Mouse (Mus musculus): Measurements from ENCODE around the gene Dnah2. TPM values are rescaled to one million over a fixed set of nuclear protein-coding genes. Genes with fewer than 3 reads are reported as not detected.

The Dnah2 gene
- polyA plus RNA-seq, 1 experiment from 2014 or later = 0.95 TPM

DNA sequence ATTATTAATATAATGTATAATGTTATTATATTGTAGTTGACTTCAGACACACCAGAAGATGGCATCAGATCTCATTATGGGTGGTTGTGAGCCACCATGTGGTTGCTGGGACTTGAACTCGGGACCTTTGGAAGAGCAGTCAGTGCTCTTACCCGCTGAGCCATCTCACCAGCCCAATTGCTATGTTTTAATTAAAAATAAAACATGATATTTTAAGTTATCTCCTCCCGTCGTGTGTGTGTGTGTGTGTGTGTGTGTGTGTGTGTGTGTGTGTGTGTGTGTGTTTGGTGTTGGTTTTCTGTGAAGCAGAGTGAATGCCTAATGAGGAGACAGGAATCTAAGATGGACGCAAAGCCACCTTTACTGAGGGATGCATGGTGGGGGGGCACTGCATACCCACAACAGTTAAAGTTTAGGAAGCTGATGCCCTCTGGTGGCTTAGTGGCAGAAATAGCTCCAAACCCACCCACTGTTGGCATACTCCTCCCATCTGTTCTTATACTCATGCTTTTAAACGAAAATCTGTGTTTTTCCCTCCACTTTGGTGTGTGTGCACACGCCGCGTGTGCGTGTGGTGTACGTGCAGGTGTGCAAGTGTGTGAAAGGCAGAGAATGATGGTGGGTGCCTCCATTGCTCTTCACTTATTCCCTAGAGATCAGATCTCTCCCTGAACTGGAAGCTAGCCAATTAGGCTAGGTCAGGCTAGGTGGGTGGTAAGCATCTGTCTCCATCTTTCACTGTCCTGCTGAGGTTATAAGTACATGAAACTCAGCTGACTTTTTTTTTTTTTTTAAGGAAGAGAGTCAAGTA, 116.9 kb downstream of the Dnah2 start:
- WGBS = 43% methylated on average over 11 of the region's 11 CpGs
- no peaks in the 10 kb centered on the region for H3K9me3 ChIP-seq
- peaks cover 28% of the 10 kb centered on the region for H3K4me1 ChIP-seq
- H3K27me3 ChIP-seq (ENCODE audit: insufficient read depth, poor library complexity, severe bottlenecking) = peaks cover 5% of the 10 kb centered on the region; the same call in 1 of the 2 replicates
- H3K27ac ChIP-seq = no peak overlapping the region
- H3K4me3 ChIP-seq = 0 out of 2 replicates have a peak overlapping the region, but pooled peaks have one; percentile 15
- DNase-seq (ENCODE audit: low spot score) = peak; percentile 82
- H3K36me3 ChIP-seq = no peaks in the 10 kb centered on the region

DNA sequence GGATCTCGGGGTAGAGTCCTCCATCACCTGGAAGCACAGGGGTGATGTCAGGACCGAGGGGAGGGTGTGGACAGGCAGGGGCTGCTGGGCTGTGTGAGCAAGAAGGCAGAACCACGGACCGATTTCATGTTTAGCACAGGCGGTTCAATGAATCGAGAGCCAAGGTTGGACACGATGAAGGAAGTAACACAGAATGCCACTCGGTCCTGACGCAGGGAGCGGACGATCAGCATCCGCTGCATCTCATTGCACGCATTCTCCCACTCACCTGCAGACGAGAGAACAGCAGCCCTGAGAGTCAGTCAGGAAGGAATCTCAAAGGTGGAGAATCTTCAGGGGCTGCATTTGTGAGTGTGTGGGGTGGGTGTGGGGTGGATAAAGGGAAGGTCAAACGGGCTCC, 118.3 kb downstream of the Dnah2 start:
- no peak overlapping the region for H3K4me3 ChIP-seq
- WGBS = 84% methylated on average over 15 of the region's 15 CpGs
- no peak overlapping the region for H3K27ac ChIP-seq
- DNase-seq (ENCODE audit: low spot score) = no peak
- no peaks in the 10 kb centered on the region for H3K36me3 ChIP-seq
- H3K4me1 ChIP-seq = peaks cover 25% of the 10 kb centered on the region
- H3K9me3 ChIP-seq = no peaks in the 10 kb centered on the region
- H3K27me3 ChIP-seq (ENCODE audit: insufficient read depth, poor library complexity, severe bottlenecking) = peaks cover 5% of the 10 kb centered on the region; the same call in 1 of the 2 replicates

DNA sequence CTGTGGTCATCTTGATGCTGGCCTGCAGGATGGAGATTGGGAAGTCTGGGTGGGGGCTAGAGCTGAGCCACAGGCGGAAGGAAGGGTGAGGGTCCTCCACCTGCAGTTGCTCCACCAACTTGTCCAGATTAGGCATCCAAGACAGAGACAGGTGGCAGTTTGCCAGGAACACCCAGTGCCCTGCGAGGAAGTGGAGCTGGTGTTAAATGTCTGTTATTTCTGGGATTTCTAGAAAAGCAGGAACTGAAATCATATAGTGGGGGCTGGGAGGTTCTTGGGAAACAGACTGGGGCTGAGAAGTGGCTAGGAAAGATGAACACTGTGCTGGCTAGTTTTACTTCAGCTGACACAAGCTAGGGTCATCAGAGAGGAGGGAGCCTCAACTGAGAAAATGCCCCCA, 119.6 kb downstream of the Dnah2 start:
- peaks cover 6% of the 10 kb centered on the region; the same call in 1 of the 2 replicates for H3K27me3 ChIP-seq (ENCODE audit: insufficient read depth, poor library complexity, severe bottlenecking)
- H3K4me1 ChIP-seq = peaks cover 18% of the 10 kb centered on the region
- no peaks in the 10 kb centered on the region for H3K9me3 ChIP-seq
- H3K4me3 ChIP-seq = no peak overlapping the region
- no peaks in the 10 kb centered on the region for H3K36me3 ChIP-seq
- no peak for DNase-seq (ENCODE audit: low spot score)
- 33% methylated on average over 2 of the region's 2 CpGs for WGBS
- no peak overlapping the region for H3K27ac ChIP-seq

DNA sequence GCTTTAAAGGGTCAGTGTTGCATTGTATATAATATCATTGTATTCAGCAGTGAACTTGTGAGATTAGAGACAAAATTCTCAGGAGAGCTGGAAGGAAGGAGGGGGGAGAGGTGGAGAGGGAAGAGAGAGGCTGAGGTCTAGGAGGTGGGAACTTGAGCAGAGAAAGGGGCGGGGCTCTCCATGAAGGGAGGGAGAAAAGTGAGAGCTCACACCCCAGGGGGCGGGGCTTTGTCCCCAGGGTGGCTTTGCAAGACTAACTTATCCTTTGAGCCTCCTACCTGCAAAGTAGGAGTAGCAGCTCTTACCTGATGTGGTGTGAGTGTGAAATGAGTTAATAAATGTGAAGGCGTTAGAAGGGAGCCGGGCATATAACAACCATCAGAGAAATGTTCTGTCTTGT, 120.2 kb downstream of the Dnah2 start:
- no peaks in the 10 kb centered on the region for H3K9me3 ChIP-seq

DNA sequence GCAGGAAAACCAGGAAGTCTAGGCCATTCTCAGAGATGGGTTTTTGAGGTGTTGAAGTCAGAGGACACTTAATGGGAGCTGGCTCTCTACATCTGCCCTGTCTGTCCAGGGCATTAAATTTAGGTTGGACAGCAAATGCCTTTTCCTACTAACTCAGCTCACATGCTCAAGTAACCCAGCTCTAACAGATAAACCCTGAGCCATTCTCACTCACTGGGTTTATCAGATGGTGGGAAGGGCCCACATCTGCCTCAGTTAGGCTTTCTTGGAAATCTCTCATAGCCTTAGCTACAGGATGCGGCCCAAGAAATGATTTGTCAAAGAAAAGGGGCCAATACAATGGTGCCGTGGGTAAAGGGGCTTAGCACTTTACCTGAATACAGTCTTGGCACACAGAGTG, 122.7 kb downstream of the Dnah2 start:
- Histone ChIP-seq H3K36me3 (no peaks in the 10 kb centered on the region), H3K4me3 (no peak overlapping the region), H3K9me3 (no peaks in the 10 kb centered on the region), H3K4me1 (peaks cover 19% of the 10 kb centered on the region), H3K27ac (no peak overlapping the region), H3K27me3 (ENCODE audit: insufficient read depth, poor library complexity, severe bottlenecking) (peaks cover 29% of the 10 kb centered on the region)
- no peak for DNase-seq (ENCODE audit: low spot score)
- WGBS = 86% methylated on average over 2 of the region's 2 CpGs

More for the DNA sequence above, 120.2 kb downstream of the Dnah2 start:
- peaks cover 11% of the 10 kb centered on the region; the same call in 1 of the 2 replicates for H3K27me3 ChIP-seq (ENCODE audit: insufficient read depth, poor library complexity, severe bottlenecking)
- H3K4me1 ChIP-seq = peaks cover 21% of the 10 kb centered on the region
- WGBS = 20% methylated on average over 4 of the region's 4 CpGs
- no peaks in the 10 kb centered on the region for H3K36me3 ChIP-seq
- no peak for DNase-seq (ENCODE audit: low spot score)
- no peak overlapping the region for H3K27ac ChIP-seq
- H3K4me3 ChIP-seq = no peak overlapping the region

DNA sequence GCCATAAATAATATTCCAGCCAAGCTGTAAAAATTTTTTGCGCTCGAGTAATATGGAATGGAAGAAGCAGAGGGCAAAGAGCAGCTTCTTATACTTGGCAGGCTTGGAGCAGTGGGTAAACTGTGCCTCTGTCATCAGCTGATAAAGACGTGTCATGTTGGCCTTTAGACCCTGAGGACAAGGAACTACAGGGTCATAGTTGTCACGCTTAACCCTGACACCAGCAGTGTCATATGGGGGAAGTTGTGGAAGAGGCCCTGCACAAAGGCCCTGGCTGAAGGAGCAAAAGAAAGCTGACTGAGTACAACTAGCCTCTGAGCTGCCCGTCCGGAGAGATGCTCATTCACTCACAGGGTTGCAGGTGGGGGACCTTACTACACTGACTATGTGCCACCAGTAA, 125.0 kb downstream of the Dnah2 start:
- no peak for DNase-seq (ENCODE audit: low spot score)
- peaks cover 34% of the 10 kb centered on the region for H3K4me1 ChIP-seq
- peaks cover 38% of the 10 kb centered on the region for H3K27me3 ChIP-seq (ENCODE audit: insufficient read depth, poor library complexity, severe bottlenecking)
- no peaks in the 10 kb centered on the region for H3K9me3 ChIP-seq
- no peak overlapping the region for H3K4me3 ChIP-seq
- WGBS = 55% methylated on average over 6 of the region's 6 CpGs
- no peaks in the 10 kb centered on the region for H3K36me3 ChIP-seq
- H3K27ac ChIP-seq = no peak overlapping the region

DNA sequence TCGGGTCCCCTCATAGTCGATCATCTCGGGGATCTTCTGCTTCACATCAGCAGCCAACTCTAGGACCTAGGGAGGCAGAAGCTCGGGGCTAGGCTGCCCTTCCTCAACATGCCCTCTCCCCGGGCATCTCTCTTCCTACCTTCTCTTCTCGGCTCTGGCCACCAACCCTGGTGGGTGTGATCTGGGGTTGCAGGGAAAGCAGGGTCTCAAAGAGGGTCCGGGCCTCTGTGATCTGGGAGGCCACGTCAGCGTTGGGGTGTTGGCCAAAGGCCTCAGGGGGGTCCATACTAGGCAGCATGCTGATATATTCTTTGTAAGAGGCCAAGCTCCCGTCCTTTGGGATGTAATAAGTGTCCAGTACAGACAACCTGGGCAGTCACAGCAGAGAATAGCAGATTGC, 126.1 kb downstream of the Dnah2 start:
- H3K27me3 ChIP-seq (ENCODE audit: insufficient read depth, poor library complexity, severe bottlenecking) = peaks cover 38% of the 10 kb centered on the region
- WGBS = 82% methylated on average over 10 of the region's 10 CpGs

DNA sequence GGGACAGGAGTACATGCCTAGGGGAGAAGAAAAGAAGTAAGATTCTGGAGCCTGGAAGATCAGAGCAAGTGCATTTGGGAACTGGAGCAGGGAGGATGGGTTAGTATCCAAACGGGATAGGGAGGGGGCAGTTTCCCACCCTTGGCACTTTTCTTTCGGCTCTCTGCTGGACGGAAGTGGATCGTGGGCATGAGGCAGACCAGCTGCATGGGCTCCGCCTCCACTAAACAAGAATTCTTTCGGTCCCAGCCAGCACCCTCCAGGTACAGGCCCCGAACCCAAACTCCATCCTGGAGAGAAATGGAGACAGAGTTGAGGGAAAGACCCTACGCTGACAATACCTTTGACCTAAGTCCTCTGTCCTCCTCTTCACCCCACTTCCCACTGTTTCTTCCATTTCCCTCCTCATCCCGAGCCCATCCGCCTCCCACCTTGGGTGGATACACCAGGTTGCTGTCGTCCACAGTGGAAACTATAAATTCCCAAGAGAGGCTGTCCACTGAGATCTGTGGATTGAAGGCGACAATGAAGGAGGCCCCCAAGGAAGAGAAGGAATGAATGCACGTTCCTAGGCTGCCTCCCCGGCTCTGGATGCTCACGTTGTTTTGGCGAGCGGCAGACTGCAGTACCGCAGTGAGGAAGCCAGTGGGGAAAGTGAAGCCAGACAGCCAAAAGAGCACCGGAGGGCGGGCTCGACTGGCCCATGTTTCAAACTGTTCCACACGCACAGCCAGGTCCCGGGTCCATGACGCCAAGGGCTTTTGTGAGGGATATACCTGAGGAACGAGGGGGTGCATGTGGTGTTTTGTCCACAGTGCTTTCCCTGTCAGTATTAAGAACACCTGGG, 127.6 kb downstream of the Dnah2 start:
- DNase-seq (ENCODE audit: low spot score) = no peak
- 12% methylated on average over 25 of the region's 25 CpGs for WGBS
- Histone ChIP-seq H3K27me3 (ENCODE audit: insufficient read depth, poor library complexity, severe bottlenecking) (peaks cover 38% of the 10 kb centered on the region), H3K4me1 (peaks cover 52% of the 10 kb centered on the region), H3K4me3 (peak overlapping the region; percentile 86), H3K27ac (0 out of 2 replicates have a peak overlapping the region, but pooled peaks have one; percentile 98), H3K9me3 (no peaks in the 10 kb centered on the region), H3K36me3 (no peaks in the 10 kb centered on the region)

More for the DNA sequence above, 126.1 kb downstream of the Dnah2 start:
- Histone ChIP-seq H3K27ac (no peak overlapping the region), H3K36me3 (no peaks in the 10 kb centered on the region), H3K9me3 (no peaks in the 10 kb centered on the region), H3K4me3 (no peak overlapping the region), H3K4me1 (peaks cover 39% of the 10 kb centered on the region)
- DNase-seq (ENCODE audit: low spot score) = no peak

DNA sequence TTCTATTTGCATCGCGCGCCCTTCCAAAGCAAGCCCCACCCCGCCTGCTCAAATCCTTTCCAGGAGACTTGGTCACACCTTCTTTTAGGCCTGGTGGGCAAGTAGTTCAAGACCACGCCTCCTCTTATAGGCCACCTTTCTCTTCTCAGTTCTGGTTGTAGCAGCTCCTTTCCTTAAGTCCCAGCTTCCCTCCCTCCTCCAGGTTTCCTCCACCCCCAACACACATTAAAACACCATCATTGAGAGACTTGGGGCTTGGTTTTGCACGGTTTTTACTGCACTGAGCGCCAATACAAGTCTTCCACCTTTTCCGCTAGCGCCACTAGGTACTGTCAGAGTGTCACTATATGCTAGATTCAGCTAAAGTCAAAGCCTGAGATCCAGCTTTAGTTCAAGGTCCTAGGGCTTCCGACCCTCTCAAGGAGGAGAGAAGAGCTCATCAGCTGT, 128.3 kb downstream of the Dnah2 start:
- H3K4me3 ChIP-seq = peak overlapping the region; percentile 86
- DNase-seq (ENCODE audit: low spot score) = no peak
- WGBS = 7% methylated on average over 10 of the region's 10 CpGs
- H3K9me3 ChIP-seq = no peaks in the 10 kb centered on the region
- H3K4me1 ChIP-seq = peaks cover 57% of the 10 kb centered on the region
- H3K27ac ChIP-seq = peak overlapping the region; percentile 98
- peaks cover 38% of the 10 kb centered on the region for H3K27me3 ChIP-seq (ENCODE audit: insufficient read depth, poor library complexity, severe bottlenecking)
- no peaks in the 10 kb centered on the region for H3K36me3 ChIP-seq

DNA sequence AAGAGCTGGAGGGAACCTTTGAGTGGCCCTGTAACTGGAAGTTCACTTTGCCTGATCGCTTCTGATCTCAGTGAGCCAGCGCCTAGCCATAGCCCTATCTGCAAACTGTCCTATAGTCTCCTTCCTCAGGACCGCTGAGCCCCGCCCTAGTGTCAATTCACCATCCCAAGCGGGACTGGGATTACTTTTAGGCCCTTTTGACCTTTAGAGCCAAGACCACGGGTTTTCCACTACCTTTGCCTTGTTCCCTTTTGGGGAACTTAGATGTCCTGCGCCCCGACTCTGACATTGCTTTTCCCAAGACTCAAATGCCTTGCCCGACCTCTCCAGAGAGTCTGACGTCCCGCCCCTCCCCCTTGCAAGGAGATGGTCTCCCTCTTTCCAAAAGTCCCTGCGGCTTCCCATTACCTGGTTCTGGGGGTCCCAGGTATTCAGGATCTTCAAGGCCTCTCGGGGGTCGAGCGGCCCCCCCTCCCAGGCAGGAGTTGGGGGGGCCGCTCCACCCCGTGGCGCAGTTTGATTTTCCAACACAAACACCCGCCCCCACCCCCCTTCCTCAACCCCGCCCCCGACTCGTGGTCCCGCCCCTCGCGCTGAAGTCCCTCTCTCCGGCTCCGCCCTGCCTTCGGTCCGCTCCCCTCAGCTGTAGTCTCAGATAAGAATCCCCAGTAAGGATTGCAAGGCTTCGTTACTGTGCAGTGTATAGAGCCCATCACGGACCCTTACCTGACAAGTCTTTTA, 128.9 kb downstream of the Dnah2 start:
- Histone ChIP-seq H3K9me3 (no peaks in the 10 kb centered on the region), H3K4me1 (peaks cover 63% of the 10 kb centered on the region), H3K4me3 (peak overlapping the region; percentile 86), H3K36me3 (no peaks in the 10 kb centered on the region), H3K27me3 (ENCODE audit: insufficient read depth, poor library complexity, severe bottlenecking) (peaks cover 38% of the 10 kb centered on the region), H3K27ac (peak overlapping the region; percentile 98)
- DNase-seq (ENCODE audit: low spot score) = no peak
- WGBS = under 1% methylated on average over 31 of the region's 31 CpGs

DNA sequence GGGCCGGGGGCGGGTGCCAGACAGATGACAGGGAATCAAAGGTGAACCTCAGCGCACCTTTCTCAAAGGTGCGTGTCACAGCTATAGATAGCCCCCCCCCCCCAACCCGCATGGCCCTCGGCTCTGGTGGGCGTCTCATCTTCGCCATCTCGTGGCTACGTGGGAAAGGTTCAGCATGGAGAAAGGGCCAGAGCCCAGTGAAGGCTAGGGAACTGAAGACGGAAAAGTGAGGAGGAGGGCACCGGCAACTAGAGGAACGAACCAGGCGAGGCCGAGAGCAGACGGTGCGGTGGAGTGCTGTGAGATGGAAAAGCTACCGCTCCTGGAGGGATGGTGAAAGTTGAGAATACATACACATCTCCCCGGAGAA, 129.5 kb downstream of the Dnah2 start:
- H3K27me3 ChIP-seq (ENCODE audit: insufficient read depth, poor library complexity, severe bottlenecking) = peaks cover 38% of the 10 kb centered on the region
- under 1% methylated on average over 19 of the region's 19 CpGs for WGBS
- peak overlapping the region; percentile 86 for H3K4me3 ChIP-seq
- H3K36me3 ChIP-seq = no peaks in the 10 kb centered on the region
- no peaks in the 10 kb centered on the region for H3K9me3 ChIP-seq
- DNase-seq (ENCODE audit: low spot score) = no peak
- H3K4me1 ChIP-seq = peaks cover 68% of the 10 kb centered on the region
- peak overlapping the region; percentile 98 for H3K27ac ChIP-seq
